Mouse (Mus musculus): ENCODE results near the gene Mesd.
"Not testable (repeated sequence)": the region's sequence is repeated elsewhere in the genome, so short reads cannot be mapped to it uniquely, and the experiment has no call there.

The Mesd gene

GRCm38 (mm10) chr7:83878676-83879448 is 5.4 kb upstream of the Mesd start:
- DNase-seq (ENCODE audit: low spot score) = no peak

- DNase-seq (ENCODE audit: low spot score) = peak; percentile 4
Observed at GRCm38 (mm10) chr7:83882150-83882632, 2.1 kb upstream of the Mesd start.

GRCm38 (mm10) chr7:83882633-83883275 is 1.5 kb upstream of the Mesd start:
- DNase-seq (ENCODE audit: low spot score) = peak; percentile 63

- peak; percentile 80 for DNase-seq (ENCODE audit: low spot score)
Observed at GRCm38 (mm10) chr7:83883276-83884020, 818 bp upstream of the Mesd start.

GRCm38 (mm10) chr7:83884921-83885532 is 761 bp downstream of the Mesd start:
- peak; percentile 4 for DNase-seq (ENCODE audit: low spot score)

- DNase-seq (ENCODE audit: low spot score) = no peak
Observed at GRCm38 (mm10) chr7:83885835-83886234, 1.6 kb downstream of the Mesd start.

GRCm38 (mm10) chr7:83886366-83887129 is 2.3 kb downstream of the Mesd start:
- DNase-seq (ENCODE audit: low spot score) = no peak

- DNase-seq (ENCODE audit: low spot score) = peak; percentile 43
Observed at GRCm38 (mm10) chr7:83889383-83889782, 5.1 kb downstream of the Mesd start.

GRCm38 (mm10) chr7:83889946-83890345 is 5.7 kb downstream of the Mesd start:
- DNase-seq (ENCODE audit: low spot score) = not testable (repeated sequence)

GRCm38 (mm10) chr7:83891433-83892332 is 7.4 kb downstream of the Mesd start:
- DNase-seq (ENCODE audit: low spot score) = peak; percentile 100

- DNase-seq (ENCODE audit: low spot score) = no peak
Observed at GRCm38 (mm10) chr7:83892333-83892669, 8.0 kb downstream of the Mesd start.

- DNase-seq (ENCODE audit: low spot score) = no peak
Observed at GRCm38 (mm10) chr7:83894348-83894747, 10.1 kb downstream of the Mesd start.

GRCm38 (mm10) chr7:83896077-83896740 is 11.9 kb downstream of the Mesd start:
- DNase-seq (ENCODE audit: low spot score) = no peak

- DNase-seq (ENCODE audit: low spot score) = no peak
Observed at GRCm38 (mm10) chr7:83898267-83898666, 14.0 kb downstream of the Mesd start.

- no peak for DNase-seq (ENCODE audit: low spot score)
Observed at GRCm38 (mm10) chr7:83900519-83900918, 16.3 kb downstream of the Mesd start.

GRCm38 (mm10) chr7:83901425-83901824 is 17.2 kb downstream of the Mesd start:
- DNase-seq (ENCODE audit: low spot score) = no peak

- DNase-seq (ENCODE audit: low spot score) = no peak
Observed at GRCm38 (mm10) chr7:83902296-83903145, 18.3 kb downstream of the Mesd start.

- DNase-seq (ENCODE audit: low spot score) = no peak
Observed at GRCm38 (mm10) chr7:83904831-83905230, 20.6 kb downstream of the Mesd start.

- no peak for DNase-seq (ENCODE audit: low spot score)
Observed at GRCm38 (mm10) chr7:83911909-83912308, 27.6 kb downstream of the Mesd start.

All from urinary bladder, postnatal 14 days (tissue).